Mouse (Mus musculus) kidney, adult 2 months (tissue): ENCODE measurements around the gene Abca7.

Source experiments
- CTCF ChIP-seq: fragments of 200-500 bp; conservative IDR thresholded peaks from 2 replicates; pipeline ENCODE4 v1.5.1; 2011; ENCODE audit warnings: low read depth, mild to moderate bottlenecking, control low read depth, low read length, moderate library complexity, mixed read lengths; ENCODE audit not compliant: insufficient read depth, insufficient read length
- POLR2A ChIP-seq: fragments of 200-500 bp; IDR thresholded peaks from one replicate; pipeline ENCODE4 v1.6.1; 2011; ENCODE audit warnings: low read depth, low read length, control low read depth

GRCm38 (mm10) chr10:80001945-80002344, 5.7 kb downstream of the Abca7 start:
- TF ChIP-seq CTCF, result no peak
- TF ChIP-seq POLR2A, result no peak
